Mouse (Mus musculus) midbrain, embryonic 16.5 days (tissue): ENCODE measurements at regions not wholly inside any gene's neighbourhood (a gene's known extent, or its start where the extent isn't known, plus 50 kb on each side); places are given as distances from the start of the nearest gene placed in this dataset.

Source experiments
- ATAC-seq: fragments of 200-750 bp; cut with Nextera tagmentation; 2 replicates; pipeline ENCODE4 v1.8.0; 2017; ENCODE audit warnings: moderate TSS enrichment
- H3K27ac ChIP-seq: fragments of 300-500 bp; sonication (generic); 2 replicates; pipeline ENCODE4 v1.5.1; 2014; ENCODE audit warnings: mild to moderate bottlenecking, low read length, mixed read lengths
- H3K27me3 ChIP-seq: fragments of 300-500 bp; sonication (generic); 2 replicates; pipeline ENCODE4 v1.6.1; 2014; ENCODE audit warnings: low read depth, low read length, mixed read lengths; ENCODE audit not compliant: control insufficient read depth, insufficient read depth
- H3K36me3 ChIP-seq: fragments of 300-500 bp; sonication (generic); 2 replicates; pipeline ENCODE4 v1.6.1; 2014; ENCODE audit warnings: mild to moderate bottlenecking, low read length, moderate library complexity, mixed read lengths; ENCODE audit not compliant: control insufficient read depth, insufficient read depth
- H3K4me1 ChIP-seq: fragments of 300-500 bp; sonication (generic); 2 replicates; pipeline ENCODE4 v1.6.1; 2014; ENCODE audit warnings: mild to moderate bottlenecking, low read length, mixed read lengths; ENCODE audit not compliant: control insufficient read depth, insufficient read depth
- H3K4me2 ChIP-seq: fragments of 300-500 bp; sonication (generic); 2 replicates; pipeline ENCODE4 v1.6.1; 2014; ENCODE audit warnings: mild to moderate bottlenecking, low read length, mixed read lengths
- H3K4me3 ChIP-seq: fragments of 300-500 bp; sonication (generic); 2 replicates; pipeline ENCODE4 v1.5.1; 2014; ENCODE audit warnings: low read depth, mild to moderate bottlenecking, low read length, moderate library complexity, mixed read lengths
- H3K9ac ChIP-seq: fragments of 300-500 bp; sonication (generic); 2 replicates; pipeline ENCODE4 v1.6.1; 2014; ENCODE audit warnings: low read depth, low read length, mixed read lengths
- H3K9me3 ChIP-seq: fragments of 300-500 bp; sonication (generic); replicated peaks from 2 replicates; pipeline ENCODE4 v1.6.1; 2014; ENCODE audit warnings: mild to moderate bottlenecking, low read length, mixed read lengths; ENCODE audit not compliant: control insufficient read depth, poor library complexity, severe bottlenecking
- WGBS: fragments of 180-500 bp; shearing (Covaris S2); extraction: QIAGEN DNeasy Blood & Tissue Kit; methylation state at CpG from one replicate; pipeline ENCODE4 v1.1.7; 2014; 5-methylcytosine and 5-hydroxymethylcytosine counted together

DNA sequence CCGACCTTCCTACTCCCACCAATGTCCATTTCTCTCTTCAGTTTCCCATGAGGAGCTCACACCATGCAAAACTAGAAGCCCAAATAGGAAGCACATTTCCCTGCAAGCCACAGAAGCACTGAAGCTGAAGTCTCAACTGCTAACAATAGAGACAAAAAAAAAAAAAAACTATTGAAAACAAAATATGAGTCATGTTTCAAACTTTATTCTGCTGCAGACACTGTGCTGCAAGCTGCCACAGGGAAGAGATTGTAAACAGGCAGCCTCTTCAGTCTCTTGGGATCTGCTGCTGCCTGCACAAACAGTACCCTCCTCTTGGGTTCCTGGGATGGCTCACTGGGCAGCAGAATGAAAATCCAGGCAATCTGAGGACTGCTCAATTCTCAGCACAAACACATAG is 148.9 kb downstream of the Qdpr start:
- no peak overlapping the region for H3K4me2 ChIP-seq
- no peaks in the 10 kb centered on the region for H3K4me1 ChIP-seq
- WGBS = 65% methylated on average over 1 of the region's 1 CpGs
- no peak overlapping the region for H3K27ac ChIP-seq
- H3K36me3 ChIP-seq = no peaks in the 10 kb centered on the region
- H3K27me3 ChIP-seq = no peaks in the 10 kb centered on the region
- no peak overlapping the region for H3K9ac ChIP-seq
- ATAC-seq = no peak
- H3K4me3 ChIP-seq = no peak overlapping the region
- no peaks in the 10 kb centered on the region for H3K9me3 ChIP-seq

DNA sequence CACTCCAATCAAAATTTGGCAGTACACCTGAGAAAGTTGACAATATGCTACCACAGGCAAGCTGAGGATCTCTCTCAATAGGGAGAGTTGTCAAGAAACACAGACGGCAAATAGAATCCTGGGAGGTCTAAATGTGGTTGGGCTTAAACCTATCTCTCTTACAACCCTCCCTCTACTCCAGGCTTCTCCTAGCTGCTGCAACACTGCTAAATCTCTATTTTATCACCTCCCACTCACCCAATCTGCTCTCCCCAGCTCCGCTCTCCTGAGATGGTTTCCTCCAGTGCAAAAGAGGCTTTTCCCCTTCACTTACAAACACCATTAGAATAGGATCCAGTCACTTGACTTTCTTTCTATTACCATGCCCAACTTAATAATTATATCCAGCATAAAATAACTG is 151.2 kb downstream of the Qdpr start:
- H3K9ac ChIP-seq = no peak overlapping the region
- WGBS = 85% methylated on average over 2 of the region's 2 CpGs
- H3K27me3 ChIP-seq = no peaks in the 10 kb centered on the region
- no peak overlapping the region for H3K4me2 ChIP-seq
- no peaks in the 10 kb centered on the region for H3K9me3 ChIP-seq
- H3K4me3 ChIP-seq = no peak overlapping the region
- no peak for ATAC-seq
- no peak overlapping the region for H3K27ac ChIP-seq
- no peaks in the 10 kb centered on the region for H3K36me3 ChIP-seq
- no peaks in the 10 kb centered on the region for H3K4me1 ChIP-seq

- no peak overlapping the region for H3K9ac ChIP-seq
- no peak overlapping the region for H3K4me3 ChIP-seq
- H3K4me2 ChIP-seq = no peak overlapping the region
- no peaks in the 10 kb centered on the region for H3K36me3 ChIP-seq
- H3K9me3 ChIP-seq = no peaks in the 10 kb centered on the region
- no peak for ATAC-seq
- WGBS = 63% methylated on average over 4 of the region's 4 CpGs
- no peaks in the 10 kb centered on the region for H3K4me1 ChIP-seq
- H3K27ac ChIP-seq = no peak overlapping the region
- H3K27me3 ChIP-seq = no peaks in the 10 kb centered on the region
Observed at GRCm38 (mm10) chr5:45295134-45295533, 154.9 kb downstream of the Qdpr start.

DNA sequence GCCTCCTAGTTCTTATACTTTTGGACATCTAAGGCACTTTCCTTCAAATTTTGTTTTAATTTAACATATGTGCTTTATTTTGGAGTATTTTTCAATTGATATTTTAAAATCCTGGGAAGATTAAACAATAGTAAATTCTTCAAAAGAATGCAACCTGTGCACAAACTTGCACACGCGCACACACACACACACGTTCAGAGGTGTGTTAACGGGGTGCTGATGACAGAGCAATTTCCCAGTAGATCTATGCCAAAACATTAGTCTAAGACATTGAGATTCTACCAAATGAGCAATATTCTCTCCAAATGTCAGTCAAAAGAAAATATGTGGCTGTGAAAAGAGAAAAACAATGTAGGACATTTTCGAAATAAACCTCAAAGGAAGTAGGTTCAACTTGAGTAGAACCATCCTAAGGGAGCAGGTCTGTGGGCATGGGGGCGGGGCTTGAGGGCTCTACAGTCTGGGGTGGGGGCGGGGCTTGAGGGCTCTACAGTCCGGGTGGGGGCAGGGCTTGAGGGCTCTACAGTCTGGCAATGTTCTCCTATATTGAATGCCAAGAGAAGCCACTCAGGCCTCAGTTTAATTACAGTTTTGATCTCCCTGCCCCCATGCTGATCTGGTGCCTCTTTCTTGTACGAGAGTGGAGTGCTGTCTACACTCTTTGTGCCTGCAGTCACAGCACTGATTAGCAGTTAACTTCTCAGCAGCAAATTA is 157.0 kb downstream of the Qdpr start:
- no peak for ATAC-seq
- no peaks in the 10 kb centered on the region for H3K36me3 ChIP-seq
- H3K9ac ChIP-seq = no peak overlapping the region
- no peak overlapping the region for H3K4me3 ChIP-seq
- H3K4me1 ChIP-seq = no peaks in the 10 kb centered on the region
- no peaks in the 10 kb centered on the region for H3K9me3 ChIP-seq
- no peaks in the 10 kb centered on the region for H3K27me3 ChIP-seq
- no peak overlapping the region for H3K27ac ChIP-seq
- H3K4me2 ChIP-seq = no peak overlapping the region
- 66% methylated on average over 9 of the region's 9 CpGs for WGBS

- H3K27ac ChIP-seq = no peak overlapping the region
- no peaks in the 10 kb centered on the region for H3K4me1 ChIP-seq
- WGBS = 69% methylated on average over 1 of the region's 1 CpGs
- no peaks in the 10 kb centered on the region for H3K9me3 ChIP-seq
- no peaks in the 10 kb centered on the region for H3K27me3 ChIP-seq
- no peak overlapping the region for H3K9ac ChIP-seq
- no peak for ATAC-seq
- no peaks in the 10 kb centered on the region for H3K36me3 ChIP-seq
- H3K4me2 ChIP-seq = no peak overlapping the region
- H3K4me3 ChIP-seq = no peak overlapping the region
Observed at GRCm38 (mm10) chr5:45292383-45292782, 157.7 kb downstream of the Qdpr start.

DNA sequence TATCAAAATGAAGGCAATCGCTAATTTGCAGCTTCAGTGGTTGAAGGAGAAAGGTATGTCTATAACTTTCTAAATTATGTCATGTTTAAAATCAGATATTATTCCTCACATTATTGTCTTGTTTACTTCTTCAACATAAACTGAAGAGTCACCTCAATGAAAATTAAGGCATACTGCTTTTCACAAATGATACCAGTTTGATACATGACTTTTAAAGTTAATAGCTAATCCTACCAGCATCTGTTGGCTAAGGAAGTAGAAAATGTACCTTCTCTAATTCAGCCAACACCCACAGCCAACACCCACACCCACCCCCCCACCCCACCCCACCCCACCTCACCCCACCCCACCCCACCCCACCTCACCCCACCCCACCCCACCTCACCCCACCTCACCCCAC is 158.3 kb downstream of the Qdpr start:
- Histone ChIP-seq H3K27me3 (no peaks in the 10 kb centered on the region), H3K27ac (no peak overlapping the region), H3K4me1 (no peaks in the 10 kb centered on the region), H3K9ac (no peak overlapping the region), H3K36me3 (no peaks in the 10 kb centered on the region), H3K4me3 (no peak overlapping the region), H3K9me3 (no peaks in the 10 kb centered on the region), H3K4me2 (no peak overlapping the region)
- ATAC-seq = no peak
- 97% methylated on average over 1 of the region's 1 CpGs for WGBS

DNA sequence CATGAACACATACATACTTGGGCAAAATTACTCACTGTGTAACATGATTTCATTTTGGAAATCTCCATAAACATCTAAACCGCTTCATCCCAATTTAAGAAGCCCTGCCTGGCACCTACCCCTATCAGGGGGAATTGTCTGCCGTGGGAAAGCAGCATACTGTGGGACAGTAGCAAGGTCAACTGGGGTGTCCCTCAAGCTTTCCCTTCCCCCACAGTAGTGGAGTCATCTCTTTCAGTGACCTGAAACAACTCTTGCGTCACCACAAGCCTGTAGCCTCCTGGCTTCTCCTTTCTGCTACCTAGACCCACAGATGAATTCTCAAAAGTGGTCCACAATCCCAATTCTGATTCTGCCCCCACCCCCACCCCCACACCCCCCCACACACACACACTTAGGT is 158.8 kb downstream of the Qdpr start:
- Histone ChIP-seq H3K9me3 (no peaks in the 10 kb centered on the region), H3K4me2 (no peak overlapping the region), H3K9ac (no peak overlapping the region), H3K27me3 (no peaks in the 10 kb centered on the region), H3K36me3 (no peaks in the 10 kb centered on the region), H3K27ac (no peak overlapping the region), H3K4me1 (no peaks in the 10 kb centered on the region), H3K4me3 (no peak overlapping the region)
- ATAC-seq = no peak
- 90% methylated on average over 3 of the region's 3 CpGs for WGBS

- no peak overlapping the region for H3K9ac ChIP-seq
- H3K27ac ChIP-seq = no peak overlapping the region
- H3K4me3 ChIP-seq = no peak overlapping the region
- no peaks in the 10 kb centered on the region for H3K9me3 ChIP-seq
- H3K4me1 ChIP-seq = peaks cover 3% of the 10 kb centered on the region; the same call in 1 of the 2 replicates
- no peaks in the 10 kb centered on the region for H3K27me3 ChIP-seq
- ATAC-seq = no peak
- H3K36me3 ChIP-seq = no peaks in the 10 kb centered on the region
- WGBS = 93% methylated on average over 8 of the region's 8 CpGs
- H3K4me2 ChIP-seq = no peak overlapping the region
Observed at GRCm38 (mm10) chr5:45286454-45286853, 163.6 kb downstream of the Qdpr start.

GRCm38 (mm10) chr5:45284680-45285079 is 165.4 kb downstream of the Qdpr start:
- no peak overlapping the region for H3K4me2 ChIP-seq
- no peaks in the 10 kb centered on the region for H3K36me3 ChIP-seq
- no peak overlapping the region for H3K27ac ChIP-seq
- H3K9ac ChIP-seq = no peak overlapping the region
- H3K4me1 ChIP-seq = peaks cover 3% of the 10 kb centered on the region; the same call in 1 of the 2 replicates
- no peak overlapping the region for H3K4me3 ChIP-seq
- no peaks in the 10 kb centered on the region for H3K27me3 ChIP-seq
- ATAC-seq = no peak
- H3K9me3 ChIP-seq = no peaks in the 10 kb centered on the region
